In the genomic region with DNA sequence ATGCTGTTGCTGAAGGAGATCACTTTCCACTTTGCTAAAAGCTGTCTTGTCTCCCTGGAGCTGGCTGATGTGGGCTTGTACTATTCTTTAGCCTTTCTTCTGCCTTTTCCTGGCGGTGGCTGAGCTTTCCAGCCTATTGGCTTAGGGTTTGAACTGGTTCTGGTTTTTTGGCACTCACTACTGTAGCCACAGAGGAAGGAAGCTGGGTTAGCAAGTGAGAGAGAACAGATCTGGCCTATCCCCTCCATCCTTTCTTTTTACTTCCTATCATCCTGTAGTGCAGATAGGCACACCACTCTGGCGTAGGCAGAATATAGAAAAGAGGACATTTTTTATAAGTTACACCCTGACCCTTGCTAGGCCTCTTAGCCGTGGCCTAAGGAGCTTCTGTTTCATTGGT, we compare ENCODE assay signal across 16 mouse cellular contexts. TPM values are rescaled to one million over a fixed set of nuclear protein-coding genes. Genes with fewer than 3 reads are reported as not detected.
DNase-seq lines count a peak whose midpoint lies in the region; ATAC-seq and TF ChIP-seq lines count a peak whose summit lies in the region.
"Had no signal": no experiment of that assay in that cellular context is flagged by ENCODE, and none has a peak within 500 bp of the region (broad histone marks: within the 10 kb centered on the region; RNA-seq: fewer than 3 reads in every experiment).

No protein-coding gene starts in this region.

- H3K9me3 ChIP-seq in neural tube, embryonic 15.5 days (replicated peaks): no peaks in the 10 kb centered on the region
- H3K9me3 ChIP-seq in heart, postnatal 0 days (replicated peaks; ENCODE audit: control insufficient read depth, low read length): no peaks in the 10 kb centered on the region
- no peaks in the 10 kb centered on the region for H3K9me3 ChIP-seq in stomach, postnatal 0 days (ENCODE audit: control insufficient read depth, low read length)
- H3K9me3 ChIP-seq: forebrain, embryonic 15.5 days; hindbrain, embryonic 15.5 days; lung, embryonic 15.5 days; midbrain, embryonic 10.5 days had no signal

- H3K4me2 ChIP-seq in neural tube, embryonic 15.5 days: no peak overlapping the region
- H3K4me2 ChIP-seq in heart, postnatal 0 days (ENCODE audit: low read depth, low read length): no peak overlapping the region
- no peak overlapping the region for H3K4me2 ChIP-seq in stomach, postnatal 0 days (replicated peaks; ENCODE audit: low read depth)
- H3K4me2 ChIP-seq: forebrain, embryonic 15.5 days; hindbrain, embryonic 15.5 days; lung, embryonic 15.5 days had no signal

- peaks cover 20% of the 10 kb centered on the region for H3K36me3 ChIP-seq in neural tube, embryonic 15.5 days
- 0 out of 2 replicates have a peak, but pooled peaks cover 5% of the 10 kb centered on the region for H3K36me3 ChIP-seq in heart, postnatal 0 days (replicated peaks; ENCODE audit: control insufficient read depth, insufficient read depth, low read length)
- no peaks in the 10 kb centered on the region for H3K36me3 ChIP-seq in stomach, postnatal 0 days (ENCODE audit: control insufficient read depth, insufficient read depth, low read length)

- no peak overlapping the region for H3K9ac ChIP-seq in neural tube, embryonic 15.5 days (replicated peaks)
- no peak overlapping the region for H3K9ac ChIP-seq in heart, postnatal 0 days (replicated peaks; ENCODE audit: low read depth, low read length)
- H3K9ac ChIP-seq in stomach, postnatal 0 days (ENCODE audit: low read length): peak overlapping the region; percentile 13; the same call in 1 of the 2 replicates
- H3K9ac ChIP-seq: forebrain, embryonic 15.5 days; hindbrain, embryonic 15.5 days; lung, embryonic 15.5 days had no signal

- intact Hi-C loops in heart, postnatal 36 days (cut with DNase I): no loop called here

- peaks cover 55% of the 10 kb centered on the region for H3K4me1 ChIP-seq in neural tube, embryonic 15.5 days
- H3K4me1 ChIP-seq in heart, postnatal 0 days (ENCODE audit: control insufficient read depth, insufficient read depth): peaks cover 21% of the 10 kb centered on the region
- peaks cover 10% of the 10 kb centered on the region for H3K4me1 ChIP-seq in stomach, postnatal 0 days (replicated peaks; ENCODE audit: control insufficient read depth, insufficient read depth)

- ATAC-seq in neural tube, embryonic 15.5 days (ENCODE audit: low FRiP score): no peak
- ATAC-seq in heart, postnatal 0 days (ENCODE audit: insufficient read depth, low read depth): no peak; the same call in 1 of the 2 replicates
- ATAC-seq in stomach, postnatal 0 days (ENCODE audit: low FRiP score, low TSS enrichment): no peak
- ATAC-seq: forebrain, embryonic 15.5 days had no signal

- no peak for TF ChIP-seq CTCF in heart, postnatal 0 days (IDR thresholded peaks at IDR 0.05; ENCODE audit: low read depth)
- no peak for TF ChIP-seq CTCF in stomach, postnatal 0 days (IDR thresholded peaks at IDR 0.05; ENCODE audit: low read depth)

- peak; percentile 95 for DNase-seq in heart, adult 11 months
- no peak for DNase-seq in heart, postnatal 36 days
- no peak for DNase-seq in neural tube, embryonic 10.5 days (ENCODE audit: extremely low spot score, low spot score)
- DNase-seq in heart, postnatal 0 days (ENCODE audit: low spot score): peak; percentile 9
- DNase-seq in stomach, postnatal 0 days (ENCODE audit: low spot score): no peak
- DNase-seq in urinary bladder, postnatal 10 days (ENCODE audit: low spot score): no peak
- no peak for DNase-seq in frontal cortex, postnatal 25 days (ENCODE audit: low spot score in 2 of 2)
- DNase-seq: cerebellum, adult 11-12 months; gastrocnemius, postnatal 10 days; thymus, postnatal 25 days had no signal

- 0 out of 2 replicates have a peak overlapping the region, but pooled peaks have one; percentile 33 for H3K27ac ChIP-seq in neural tube, embryonic 15.5 days (replicated peaks)
- peak overlapping the region; percentile 35; the same call in 1 of the 2 replicates for H3K27ac ChIP-seq in heart, postnatal 0 days (ENCODE audit: low read depth)
- H3K27ac ChIP-seq in stomach, postnatal 0 days (replicated peaks): no peak overlapping the region
- H3K27ac ChIP-seq: forebrain, embryonic 15.5 days; hindbrain, embryonic 15.5 days; midbrain, embryonic 10.5 days had no signal

- no peak overlapping the region for H3K4me3 ChIP-seq in neural tube, embryonic 15.5 days (replicated peaks)
- H3K4me3 ChIP-seq in heart, postnatal 0 days (ENCODE audit: low read depth, low read length): no peak overlapping the region
- H3K4me3 ChIP-seq in stomach, postnatal 0 days (ENCODE audit: low read depth, low read length): no peak overlapping the region
- H3K4me3 ChIP-seq: forebrain, embryonic 15.5 days; hindbrain, embryonic 15.5 days; lung, embryonic 15.5 days; midbrain, embryonic 10.5 days had no signal

- WGBS in neural tube, embryonic 15.5 days: 82% methylated on average over 3 of the region's 3 CpGs
- WGBS in heart, postnatal 0 days: 74% methylated on average over 3 of the region's 3 CpGs
- 86% methylated on average over 3 of the region's 3 CpGs for WGBS in stomach, postnatal 0 days

- no peaks in the 10 kb centered on the region for H3K27me3 ChIP-seq in neural tube, embryonic 15.5 days (replicated peaks)
- H3K27me3 ChIP-seq in heart, postnatal 0 days (ENCODE audit: control insufficient read depth, insufficient read depth, low read length): no peaks in the 10 kb centered on the region
- H3K27me3 ChIP-seq in stomach, postnatal 0 days (ENCODE audit: control insufficient read depth, insufficient read depth, low read length): no peaks in the 10 kb centered on the region
- H3K27me3 ChIP-seq: forebrain, embryonic 15.5 days; hindbrain, embryonic 15.5 days; lung, embryonic 15.5 days had no signal

- no peak for TF ChIP-seq EP300 in heart, postnatal 0 days (IDR thresholded peaks at IDR 0.05; ENCODE audit: low read depth)
- no peak for TF ChIP-seq EP300 in stomach, postnatal 0 days (optimal IDR thresholded peaks at IDR 0.05)

RNA-seq across cellular contexts. Expression of gene Zfp664, which starts 10.6 kb away (rescaled TPM):
- total RNA-seq in heart, postnatal 36 days (2021): 10 to 100 TPM; 39.7 to 43.4 TPM
- polyA plus RNA-seq in neural tube, embryonic 15.5 days (2015; fragmentation: Nextera tagmentation; extraction: Ambion mirVana): 83.9 and 96.8 TPM in 2 replicates
- 15.5 and 32.9 TPM in 2 replicates for total RNA-seq in heart, postnatal 0 days (2014; rRNA removed; ENCODE audit: low replicate concordance)
- polyA plus RNA-seq in heart, postnatal 0 days (2015; fragmentation: Nextera tagmentation; extraction: Ambion mirVana): 37.5 and 40.6 TPM in 2 replicates
- 39.7 and 41.5 TPM in 2 replicates for polyA plus RNA-seq in stomach, postnatal 0 days (2015; fragmentation: Nextera tagmentation; extraction: Ambion mirVana)

RNA-seq across cellular contexts. Expression of gene Ccdc92, which starts 10.9 kb away (rescaled TPM):
- total RNA-seq in heart, postnatal 36 days (2021): 1 to 10 TPM in 1 of 2 experiments, under 1 TPM in 1; 0.73 to 1.2 TPM
- polyA plus RNA-seq in neural tube, embryonic 15.5 days (2015; fragmentation: Nextera tagmentation; extraction: Ambion mirVana): 50.3 and 55.9 TPM in 2 replicates
- 1.8 and 4.7 TPM in 2 replicates for total RNA-seq in heart, postnatal 0 days (2014; rRNA removed; ENCODE audit: low replicate concordance)
- 0.64 and 1.1 TPM in 2 replicates for polyA plus RNA-seq in heart, postnatal 0 days (2015; fragmentation: Nextera tagmentation; extraction: Ambion mirVana)
- 3.9 and 4.1 TPM in 2 replicates for polyA plus RNA-seq in stomach, postnatal 0 days (2015; fragmentation: Nextera tagmentation; extraction: Ambion mirVana)
- total RNA-seq: liver, adult 2 months had no signal

Comparison
In these comparisons a context has a peak if more than half of its experiments do, and no peak if none do; other contexts are left out.
1. DNase-seq: peak in heart, adult 11 months (single experiment) and heart, postnatal 0 days (single experiment); none in heart, postnatal 36 days (0 of 2), neural tube, embryonic 10.5 days (single experiment), stomach, postnatal 0 days (single experiment), urinary bladder, postnatal 10 days (single experiment) and frontal cortex, postnatal 25 days (0 of 2).
2. RNA of gene Ccdc92, which starts 10.9 kb away (polyA plus RNA-seq): 50.3 to 55.9 TPM in neural tube, embryonic 15.5 days; 3.9 to 4.1 TPM in stomach, postnatal 0 days and 0.64 to 1.1 TPM in heart, postnatal 0 days; every median in the first group is over 10 times any median in the second.